Mouse (Mus musculus): Measurements from ENCODE around the gene Lsm6. TPM values are rescaled to one million over a fixed set of nuclear protein-coding genes. Genes with fewer than 3 reads are reported as not detected.
A peak's percentile ranks its signal among the peaks of the same experiment; 100 is the strongest.
"Not testable (repeated sequence)": the region's sequence is repeated elsewhere in the genome, so short reads cannot be mapped to it uniquely, and the experiment has no call there.

Gene Lsm6
- total RNA-seq (2015; ENCODE audit: low replicate concordance) (30.1 and 40.7 TPM in 2 replicates), total RNA-seq (2017; ENCODE audit: low replicate concordance) (21.8 and 71.2 TPM in 2 replicates)

DNA sequence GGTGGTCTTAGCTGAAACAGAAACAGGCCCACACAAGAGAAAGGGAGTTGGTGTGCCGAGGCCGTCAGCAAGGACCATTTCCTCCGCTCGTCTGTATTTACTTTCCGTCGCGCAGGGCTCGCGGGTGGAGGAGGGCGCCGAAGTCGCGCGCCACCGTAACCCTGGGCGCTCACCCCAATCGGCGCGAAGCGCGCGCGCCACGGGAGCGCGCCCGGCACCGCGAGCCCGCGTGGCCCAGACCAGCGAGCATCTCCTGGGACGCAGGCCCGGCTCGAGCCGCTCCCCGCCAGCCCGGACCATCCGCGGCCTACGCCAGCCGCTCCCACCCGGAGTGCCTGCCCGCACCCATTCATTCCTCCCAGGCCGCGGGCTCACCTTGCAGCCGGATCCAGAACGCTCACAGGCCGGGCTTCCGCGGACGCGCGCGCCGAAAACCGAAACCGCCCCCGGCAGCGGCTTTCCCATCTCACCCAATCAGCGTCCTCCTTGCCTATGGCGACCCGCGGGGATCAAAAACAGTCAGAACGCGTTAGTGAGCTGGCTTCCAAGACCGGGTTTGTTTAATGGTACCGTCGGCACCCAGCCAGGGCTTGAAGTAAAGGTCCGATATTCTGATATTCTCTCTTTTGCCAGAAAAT is at the start of gene Lsm6:
Gene Lsm6, minus strand, starts transcription at position 468 of the 638 bp plus-strand sequence.
- ATAC-seq (replicated peaks; ENCODE audit: low FRiP score, poor library complexity, severe bottlenecking) = peak; percentile 91

DNA sequence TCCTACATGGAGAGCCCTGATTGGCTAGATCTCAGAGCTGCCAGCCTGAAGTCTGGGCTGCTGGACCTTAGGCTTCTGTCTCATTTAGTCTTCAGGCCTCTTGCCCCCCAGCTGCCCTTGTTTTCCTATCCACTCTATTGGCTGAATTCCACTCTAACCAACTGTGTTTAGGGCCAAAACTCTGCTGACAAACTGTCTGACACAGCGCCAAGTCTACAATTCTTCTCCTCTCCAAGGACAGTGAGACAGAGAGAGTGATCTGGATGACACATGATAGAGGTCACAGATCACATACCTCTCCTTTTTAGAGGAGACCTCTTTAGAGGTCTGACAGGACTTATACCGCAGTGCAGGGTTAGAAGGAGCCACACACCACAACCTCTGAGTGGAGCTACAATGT is 46.1 kb upstream of the Lsm6 start:
- no peak for ATAC-seq (replicated peaks; ENCODE audit: low FRiP score, poor library complexity, severe bottlenecking)

DNA sequence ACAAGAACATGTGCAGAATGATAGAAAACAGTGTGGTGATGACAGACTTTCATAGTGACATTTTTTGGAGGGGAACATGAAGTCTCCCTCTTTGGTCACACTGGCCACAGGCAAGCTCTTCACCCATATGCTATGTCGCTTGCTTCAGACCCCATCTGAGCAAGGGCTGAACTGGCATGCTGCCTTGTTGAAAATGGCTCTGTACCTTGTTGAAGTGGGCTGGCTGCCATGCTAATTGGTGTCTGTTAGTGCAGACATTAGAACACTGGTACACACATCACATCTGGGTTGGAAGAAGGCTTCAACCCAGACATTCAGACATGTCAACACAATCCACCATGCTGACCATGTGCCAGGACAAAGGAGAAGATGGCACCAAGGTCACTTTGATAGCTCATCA is 42.1 kb upstream of the Lsm6 start:
- no peak for ATAC-seq (replicated peaks; ENCODE audit: low FRiP score, poor library complexity, severe bottlenecking)

DNA sequence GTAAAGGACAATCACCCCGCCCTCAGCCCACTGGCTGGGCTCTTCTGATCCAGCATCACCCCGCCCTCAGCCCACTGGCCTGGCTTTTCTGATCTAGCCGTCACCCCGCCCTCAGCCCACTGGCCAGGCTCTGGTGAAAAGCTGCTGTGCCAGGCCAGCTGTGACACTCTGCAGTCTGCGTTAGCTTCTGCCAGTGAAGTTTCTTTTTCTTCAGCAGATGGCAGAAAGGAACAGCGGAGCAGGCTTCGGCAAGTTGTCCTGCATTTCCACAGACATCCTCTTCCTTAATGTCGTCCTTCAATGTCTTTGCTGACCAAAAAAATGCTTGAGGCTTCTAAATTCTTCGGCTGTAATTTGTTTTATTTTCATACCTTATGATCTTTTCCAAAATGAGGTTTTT is 41.1 kb upstream of the Lsm6 start:
- no peak for ATAC-seq (replicated peaks; ENCODE audit: low FRiP score, poor library complexity, severe bottlenecking)

DNA sequence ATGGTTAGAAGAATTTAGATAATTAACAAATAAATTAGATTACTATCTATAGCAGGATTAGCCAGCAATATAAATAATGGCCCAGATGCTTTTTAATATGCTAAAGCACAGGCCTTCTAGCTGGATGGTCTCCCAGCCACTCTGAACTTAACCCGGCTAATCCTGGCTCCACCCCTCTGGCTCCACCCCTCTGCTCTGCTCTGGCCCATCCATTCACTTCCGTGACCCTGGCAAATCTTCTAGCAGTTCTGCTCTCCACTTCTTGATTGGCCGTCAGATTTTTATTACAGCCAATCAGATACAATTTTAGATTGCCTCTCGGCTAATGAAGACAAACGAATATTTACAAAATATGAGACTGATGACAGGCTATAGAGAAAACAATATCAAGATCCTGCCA is 39.8 kb upstream of the Lsm6 start:
- no peak for ATAC-seq (replicated peaks; ENCODE audit: low FRiP score, poor library complexity, severe bottlenecking)

DNA sequence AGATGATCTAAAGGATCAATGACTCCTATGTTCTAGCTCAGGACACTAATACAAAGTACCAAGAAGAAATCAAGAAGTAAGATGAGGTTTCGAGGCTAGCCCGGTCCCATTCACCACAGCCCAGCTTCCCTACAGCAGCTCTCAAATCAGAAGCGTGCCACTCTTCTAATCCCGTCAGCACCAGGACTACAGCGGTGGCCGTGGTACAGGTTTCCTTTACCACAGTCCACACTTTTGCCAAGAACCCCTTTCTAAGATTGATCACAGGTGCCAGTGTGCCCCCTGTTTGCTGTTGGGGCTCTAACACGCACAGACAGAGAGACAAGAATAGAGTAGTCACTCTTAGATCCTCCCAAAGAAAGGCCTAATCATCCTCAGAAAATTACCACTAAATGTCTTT is 36.5 kb upstream of the Lsm6 start:
- ATAC-seq (replicated peaks; ENCODE audit: low FRiP score, poor library complexity, severe bottlenecking) = no peak

GRCm38 (mm10) chr8:78852279-78852678 is 31.3 kb upstream of the Lsm6 start:
- ATAC-seq (replicated peaks; ENCODE audit: low FRiP score, poor library complexity, severe bottlenecking) = no peak

GRCm38 (mm10) chr8:78847240-78847639 is 26.3 kb upstream of the Lsm6 start:
- ATAC-seq (replicated peaks; ENCODE audit: low FRiP score, poor library complexity, severe bottlenecking) = no peak

- no peak for ATAC-seq (replicated peaks; ENCODE audit: low FRiP score, poor library complexity, severe bottlenecking)
Measured at GRCm38 (mm10) chr8:78844559-78844958, 23.6 kb upstream of the Lsm6 start.

GRCm38 (mm10) chr8:78838656-78839413 is 17.9 kb upstream of the Lsm6 start:
- ATAC-seq (replicated peaks; ENCODE audit: low FRiP score, poor library complexity, severe bottlenecking) = no peak

GRCm38 (mm10) chr8:78836091-78836490 is 15.2 kb upstream of the Lsm6 start:
- no peak for ATAC-seq (replicated peaks; ENCODE audit: low FRiP score, poor library complexity, severe bottlenecking)

DNA sequence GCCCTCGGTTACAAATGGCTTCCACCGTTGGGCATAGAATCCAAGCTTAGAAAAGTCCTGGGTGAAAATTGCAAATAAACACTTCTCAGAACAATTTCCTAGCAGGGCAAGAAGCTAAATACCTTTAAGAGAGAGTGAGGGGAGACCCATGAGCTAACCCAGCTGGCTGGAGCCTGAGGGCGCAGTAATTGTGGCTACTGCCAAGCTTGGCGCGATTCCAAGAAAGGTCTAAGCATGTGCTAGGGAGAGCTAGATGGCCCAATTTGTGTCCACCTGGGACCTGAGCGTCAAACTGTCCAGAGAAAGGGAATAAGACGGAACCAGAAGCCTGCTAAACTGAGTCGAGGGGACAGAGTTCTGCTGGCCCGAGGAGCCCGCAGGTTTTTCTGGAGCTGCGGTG is 7.5 kb upstream of the Lsm6 start:
- ATAC-seq (replicated peaks; ENCODE audit: low FRiP score, poor library complexity, severe bottlenecking) = no peak

GRCm38 (mm10) chr8:78824515-78824914 is 3.6 kb upstream of the Lsm6 start:
- ATAC-seq (replicated peaks; ENCODE audit: low FRiP score, poor library complexity, severe bottlenecking) = no peak

GRCm38 (mm10) chr8:78819973-78820372 is 967 bp downstream of the Lsm6 start:
- not testable (repeated sequence) for ATAC-seq (replicated peaks; ENCODE audit: low FRiP score, poor library complexity, severe bottlenecking)

DNA sequence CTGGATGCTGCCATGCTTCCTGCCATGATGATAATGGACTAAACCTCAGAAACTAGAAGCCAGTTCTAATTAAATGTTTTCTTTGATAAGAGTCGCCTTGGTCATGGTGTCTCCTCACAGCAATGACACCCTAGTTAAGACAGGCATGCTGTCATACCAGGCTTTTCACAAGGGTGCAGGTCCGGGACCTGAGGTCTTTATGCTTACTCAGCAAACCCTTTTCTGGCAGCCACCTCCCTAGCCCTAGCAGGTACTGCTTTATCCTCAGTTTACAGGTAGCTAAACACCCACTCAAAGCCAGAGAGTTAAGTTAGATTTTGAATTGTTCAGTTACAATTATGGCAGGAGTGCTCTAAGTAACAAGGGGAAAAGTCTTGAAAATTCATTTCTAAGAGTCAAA is 6.2 kb downstream of the Lsm6 start:
- ATAC-seq (replicated peaks; ENCODE audit: low FRiP score, poor library complexity, severe bottlenecking) = no peak

DNA sequence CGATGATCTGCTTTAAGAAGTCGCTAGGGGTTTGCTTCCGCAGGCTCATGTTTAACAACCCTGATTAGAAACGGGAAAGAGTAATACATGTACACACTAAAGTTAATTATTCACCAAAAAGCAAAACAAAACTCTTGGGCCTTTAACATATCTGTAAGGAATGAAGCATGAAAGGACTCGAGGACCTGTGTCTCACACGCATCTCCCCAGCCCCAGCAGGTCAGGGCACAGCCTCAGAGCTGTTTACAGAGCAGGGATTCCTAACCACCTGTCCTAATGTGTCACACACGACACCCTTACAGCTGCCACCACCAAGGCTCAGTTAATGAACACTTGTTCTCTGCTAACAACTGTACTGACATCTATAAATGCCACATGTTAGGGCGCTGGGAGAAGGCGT is 7.9 kb downstream of the Lsm6 start:
- no peak for ATAC-seq (replicated peaks; ENCODE audit: low FRiP score, poor library complexity, severe bottlenecking)

- no peak for ATAC-seq (replicated peaks; ENCODE audit: low FRiP score, poor library complexity, severe bottlenecking)
Measured at GRCm38 (mm10) chr8:78812446-78812845, 8.5 kb downstream of the Lsm6 start.

DNA sequence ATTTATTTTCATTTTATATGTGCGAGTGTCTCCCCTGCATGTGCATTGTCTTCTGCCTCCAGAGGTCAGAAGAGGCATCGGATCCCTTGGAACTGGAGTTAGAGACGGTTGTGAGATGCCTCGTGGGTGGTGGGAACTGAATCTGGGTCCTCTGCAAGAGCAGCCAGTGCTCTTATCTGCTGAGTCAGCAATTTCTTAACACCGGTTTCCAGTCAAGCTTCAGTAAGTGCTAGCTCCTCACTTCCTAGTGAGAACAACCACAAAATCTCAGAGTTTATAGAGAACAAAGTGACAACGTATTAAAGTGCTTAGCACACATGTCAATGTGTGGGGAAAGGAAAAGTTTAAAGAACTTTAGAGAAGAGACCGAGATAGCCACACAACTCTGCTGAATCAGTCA is 9.2 kb downstream of the Lsm6 start:
- ATAC-seq (replicated peaks; ENCODE audit: low FRiP score, poor library complexity, severe bottlenecking) = no peak

- no peak for ATAC-seq (replicated peaks; ENCODE audit: low FRiP score, poor library complexity, severe bottlenecking)
Measured at GRCm38 (mm10) chr8:78810207-78810675, 10.7 kb downstream of the Lsm6 start.

DNA sequence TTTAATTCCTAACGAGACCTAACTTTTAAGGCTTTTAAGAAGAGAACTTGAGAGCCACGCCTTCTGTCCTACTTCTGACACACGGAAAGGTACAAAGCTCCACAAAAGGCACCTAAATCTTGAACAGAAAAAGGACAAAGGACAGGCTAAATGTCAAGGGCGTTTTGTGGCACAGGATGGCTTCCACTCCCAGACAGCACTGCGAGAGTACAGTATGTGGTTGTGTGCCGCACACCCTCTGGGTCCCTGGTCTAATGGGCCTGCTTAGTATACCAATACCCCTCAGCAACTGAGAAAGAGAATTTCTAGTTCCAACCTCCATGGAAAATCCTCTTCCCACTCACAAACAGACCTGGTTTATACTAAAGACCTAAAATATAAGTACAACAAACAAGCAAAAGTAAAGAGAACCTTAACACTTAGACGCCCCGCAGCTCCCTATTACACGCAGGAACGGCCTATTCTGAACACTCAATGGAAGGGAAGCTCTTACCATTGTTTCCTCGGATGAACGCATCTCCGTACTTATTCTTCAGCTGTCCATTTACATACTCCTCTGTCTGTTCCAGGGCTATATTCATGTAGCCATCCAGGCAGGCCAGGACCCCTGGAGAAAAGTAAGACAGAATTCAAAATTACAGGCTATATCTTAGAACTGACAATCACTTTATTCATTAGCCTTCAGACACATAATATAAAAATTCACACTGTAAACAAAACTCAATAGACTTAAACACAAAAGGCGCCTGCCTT is 11.3 kb downstream of the Lsm6 start:
- no peak for ATAC-seq (replicated peaks; ENCODE audit: low FRiP score, poor library complexity, severe bottlenecking)

DNA sequence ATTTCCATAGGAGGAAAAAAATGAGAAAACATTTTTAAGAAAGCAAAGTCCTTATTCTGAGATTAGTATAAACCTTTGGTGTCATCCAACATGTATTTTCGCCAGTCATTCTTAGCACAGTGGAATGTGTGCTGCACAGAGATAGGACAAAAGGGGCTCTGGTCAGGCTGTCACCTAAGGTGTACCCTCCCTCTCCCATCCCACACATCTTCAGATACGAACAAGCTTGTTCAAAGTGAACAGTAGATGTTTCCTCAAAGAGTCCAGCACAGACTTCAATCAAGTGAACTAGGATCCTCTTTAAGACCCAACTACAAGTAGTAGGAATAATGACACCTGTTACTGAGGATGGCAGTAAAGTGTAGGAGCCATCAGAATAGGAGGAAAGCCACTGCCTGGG is 12.1 kb downstream of the Lsm6 start:
- ATAC-seq (replicated peaks; ENCODE audit: low FRiP score, poor library complexity, severe bottlenecking) = no peak
